Mouse (Mus musculus): ENCODE measurements around the gene Gm45716. TPM values are rescaled to one million over a fixed set of nuclear protein-coding genes. Genes with fewer than 3 reads are reported as not detected.

The Gm45716 gene
- 1 to 10 TPM; 7.4 to 8.3 TPM for total RNA-seq (2021)

GRCm38 (mm10) chr11:90187441-90187840 is at the start of gene Gm45716:
Gene Gm45716, plus strand, starts transcription at chr11:90187683.
- intact Hi-C loops (cut with DNase I) = loop anchor here (5.0 kb wide), 1 partner anchor 435 kb away; no protein-coding TSS in a partner anchor

GRCm38 (mm10) chr11:90142393-90142792 is 45.1 kb upstream of the Gm45716 start:
- peak; percentile 65 for DNase-seq
- intact Hi-C loops (cut with DNase I) = no loop called here

More at GRCm38 (mm10) chr11:90187441-90187840, at the start of gene Gm45716:
- no peak for DNase-seq

- no peak for DNase-seq
- intact Hi-C loops (cut with DNase I) = no loop called here
These were observed 44.5 kb upstream of the Gm45716 start for GRCm38 (mm10) chr11:90142936-90143335.

- intact Hi-C loops (cut with DNase I) = no loop called here
- DNase-seq = no peak
These were observed 41.2 kb upstream of the Gm45716 start for GRCm38 (mm10) chr11:90146086-90146860.

GRCm38 (mm10) chr11:90155066-90155465 is 32.4 kb upstream of the Gm45716 start:
- intact Hi-C loops (cut with DNase I) = no loop called here
- DNase-seq = no peak

- DNase-seq = no peak
- intact Hi-C loops (cut with DNase I) = no loop called here
These were observed 32.0 kb upstream of the Gm45716 start for GRCm38 (mm10) chr11:90155466-90155865.

GRCm38 (mm10) chr11:90167771-90168170 is 19.7 kb upstream of the Gm45716 start:
- intact Hi-C loops (cut with DNase I) = loop anchor here (10.0 kb wide), 2 partner anchors 133 to 1003 kb away; partner anchors contain the start of gene Tmem100
- DNase-seq = peak; percentile 27

- intact Hi-C loops (cut with DNase I) = loop anchor here (1.0 to 10.0 kb wide), 3 partner anchors 134 to 1004 kb away; partner anchors contain the start of gene Tmem100
- no peak for DNase-seq
These were observed 19.0 kb upstream of the Gm45716 start for GRCm38 (mm10) chr11:90168338-90169065.

GRCm38 (mm10) chr11:90169200-90170013 is 18.1 kb upstream of the Gm45716 start:
- intact Hi-C loops (cut with DNase I) = loop anchor here (1.0 to 10.0 kb wide), 3 partner anchors 135 to 1005 kb away; partner anchors contain the start of gene Tmem100
- no peak for DNase-seq

- peak; percentile 55 for DNase-seq
- intact Hi-C loops (cut with DNase I) = no loop called here
These were observed 17.5 kb upstream of the Gm45716 start for GRCm38 (mm10) chr11:90170014-90170320.

- DNase-seq = no peak
- intact Hi-C loops (cut with DNase I) = no loop called here
These were observed 15.2 kb upstream of the Gm45716 start for GRCm38 (mm10) chr11:90172331-90172730.

- intact Hi-C loops (cut with DNase I) = no loop called here
These were observed 11.7 kb upstream of the Gm45716 start for GRCm38 (mm10) chr11:90175634-90176300.

GRCm38 (mm10) chr11:90177389-90177788 is 10.1 kb upstream of the Gm45716 start:
- intact Hi-C loops (cut with DNase I) = no loop called here
- DNase-seq = no peak

More at GRCm38 (mm10) chr11:90175634-90176300, 11.7 kb upstream of the Gm45716 start:
- DNase-seq = no peak

- intact Hi-C loops (cut with DNase I) = no loop called here
- DNase-seq = no peak
These were observed 4.1 kb upstream of the Gm45716 start for GRCm38 (mm10) chr11:90183361-90183760.

- no peak for DNase-seq
- intact Hi-C loops (cut with DNase I) = loop anchor here (5.0 kb wide), 1 partner anchor 438 kb away; no protein-coding TSS in a partner anchor
These were observed 2.7 kb upstream of the Gm45716 start for GRCm38 (mm10) chr11:90184756-90185155.

- no peak for DNase-seq
- intact Hi-C loops (cut with DNase I) = no loop called here
These were observed 2.7 kb downstream of the Gm45716 start for GRCm38 (mm10) chr11:90190156-90190555.

GRCm38 (mm10) chr11:90194946-90195345 is 7.5 kb downstream of the Gm45716 start:
- peak; percentile 71 for DNase-seq
- intact Hi-C loops (cut with DNase I) = no loop called here

- intact Hi-C loops (cut with DNase I) = no loop called here
- peak; percentile 57 for DNase-seq
These were observed 8.5 kb downstream of the Gm45716 start for GRCm38 (mm10) chr11:90195756-90196520.

GRCm38 (mm10) chr11:90196521-90197215 is 9.2 kb downstream of the Gm45716 start:
- intact Hi-C loops (cut with DNase I) = no loop called here
- DNase-seq = no peak

Data from left cerebral cortex, postnatal 4 days (tissue).